Mouse (Mus musculus) thymus, postnatal 10 days (tissue): Measurements from ENCODE around the gene Fermt2.

Source experiments
- DNase-seq, 2 experiments: peaks; one replicate each; pipeline ENCODE4 v3.0.0; 2021; ENCODE audit warnings: low spot score in 2 of 2

Gene Fermt2

GRCm38 (mm10) chr14:45529411-45530363 is at the start of gene Fermt2:
Gene Fermt2 (minus strand): TSS chr14:45530118.
- peak in 1 of 2 experiments; percentile 6 for DNase-seq

GRCm38 (mm10) chr14:45566066-45566937 is 36.4 kb upstream of the Fermt2 start:
- peak; percentile 24 to 73 for DNase-seq

GRCm38 (mm10) chr14:45565216-45566065 is 35.5 kb upstream of the Fermt2 start:
- peak; percentile 5 to 17 for DNase-seq

GRCm38 (mm10) chr14:45563577-45563976 is 33.7 kb upstream of the Fermt2 start:
- no peak for DNase-seq

GRCm38 (mm10) chr14:45561681-45562080 is 31.8 kb upstream of the Fermt2 start:
- DNase-seq: no peak

GRCm38 (mm10) chr14:45559018-45559417 is 29.1 kb upstream of the Fermt2 start:
- no peak for DNase-seq

- DNase-seq: no peak
These were observed 24.4 kb upstream of the Fermt2 start for GRCm38 (mm10) chr14:45554336-45554735.

GRCm38 (mm10) chr14:45553854-45554253 is 23.9 kb upstream of the Fermt2 start:
- DNase-seq: no peak

- no peak for DNase-seq
These were observed 22.5 kb upstream of the Fermt2 start for GRCm38 (mm10) chr14:45552431-45552830.

- DNase-seq: peak in 1 of 2 experiments; percentile 41
These were observed 21.3 kb upstream of the Fermt2 start for GRCm38 (mm10) chr14:45551121-45551768.

GRCm38 (mm10) chr14:45550010-45550647 is 20.2 kb upstream of the Fermt2 start:
- no peak for DNase-seq

GRCm38 (mm10) chr14:45548118-45548517 is 18.2 kb upstream of the Fermt2 start:
- DNase-seq: no peak

- no peak for DNase-seq
These were observed 15.0 kb upstream of the Fermt2 start for GRCm38 (mm10) chr14:45544905-45545304.

GRCm38 (mm10) chr14:45544026-45544425 is 14.1 kb upstream of the Fermt2 start:
- no peak for DNase-seq

- DNase-seq: peak in 1 of 2 experiments; percentile 43
These were observed 9.9 kb upstream of the Fermt2 start for GRCm38 (mm10) chr14:45539659-45540468.

- no peak for DNase-seq
These were observed 737 bp upstream of the Fermt2 start for GRCm38 (mm10) chr14:45530364-45531345.

GRCm38 (mm10) chr14:45528861-45529260 is 1.1 kb downstream of the Fermt2 start:
- DNase-seq: no peak

GRCm38 (mm10) chr14:45515771-45516170 is 14.1 kb downstream of the Fermt2 start:
- DNase-seq: no peak
